Mouse (Mus musculus): ENCODE measurements at regions not wholly inside any gene's neighbourhood (a gene's known extent, or its start where the extent isn't known, plus 50 kb on each side); places are given as distances from the start of the nearest gene placed in this dataset.

DNA sequence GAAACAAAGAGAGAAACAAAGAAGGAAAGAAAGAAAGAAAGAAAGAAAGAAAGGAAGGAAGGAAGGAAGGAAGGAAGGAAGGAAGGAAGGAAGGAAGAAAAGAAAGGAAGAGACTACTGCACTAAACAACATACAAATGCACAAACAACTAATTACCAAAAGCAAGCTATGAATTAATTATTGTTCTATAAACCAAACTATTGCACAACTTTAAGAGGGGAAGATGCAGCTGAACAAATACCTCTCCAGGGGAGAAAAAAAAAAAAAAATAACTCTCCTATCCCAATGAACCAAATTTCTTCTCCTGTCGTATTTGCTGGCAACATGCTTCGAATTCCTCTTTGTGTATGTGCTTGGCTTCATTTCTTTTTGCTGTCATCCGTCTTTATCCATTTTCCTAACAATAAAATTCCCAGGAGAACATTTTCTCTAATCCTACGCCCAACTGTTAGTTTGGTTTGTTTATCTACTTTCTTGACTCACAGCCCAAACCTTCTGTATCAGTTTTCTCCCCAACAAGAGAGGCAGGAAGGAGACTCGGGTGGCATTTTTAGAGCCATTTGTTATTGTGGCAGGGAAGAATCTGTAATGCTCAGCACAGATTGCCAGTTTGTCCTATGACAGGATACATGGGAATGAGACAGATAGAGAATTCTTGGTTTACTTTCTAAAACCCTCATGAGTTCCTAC lies 1437.7 kb upstream of the Tenm2 start:
- Histone ChIP-seq H3K4me3 (ENCODE audit: control insufficient read depth, low read depth, low read length) (no peak overlapping the region), H3K4me1 (ENCODE audit: control insufficient read depth, insufficient read depth, low read length) (no peaks in the 10 kb centered on the region), H3K36me3 (ENCODE audit: control insufficient read depth, insufficient read depth, low read length) (no peaks in the 10 kb centered on the region), H3K27me3 (ENCODE audit: control insufficient read depth, insufficient read depth, low read length) (no peaks in the 10 kb centered on the region), H3K27ac (ENCODE audit: control insufficient read depth, insufficient read depth, low read depth, low read length) (no peak overlapping the region)
- TF ChIP-seq CTCF (IDR thresholded peaks at IDR 0.05; ENCODE audit: control insufficient read depth, insufficient read depth, insufficient replicate concordance, low read depth, low read length), result no peak
- no peak for TF ChIP-seq POLR2A (IDR thresholded peaks at IDR 0.05; ENCODE audit: control insufficient read depth, low read depth, low read length)

Measured in testis, adult 2 months (tissue).